Mouse (Mus musculus): ENCODE measurements at regions not wholly inside any gene's neighbourhood (a gene's known extent, or its start where the extent isn't known, plus 50 kb on each side); places are given as distances from the start of the nearest gene placed in this dataset.

DNA sequence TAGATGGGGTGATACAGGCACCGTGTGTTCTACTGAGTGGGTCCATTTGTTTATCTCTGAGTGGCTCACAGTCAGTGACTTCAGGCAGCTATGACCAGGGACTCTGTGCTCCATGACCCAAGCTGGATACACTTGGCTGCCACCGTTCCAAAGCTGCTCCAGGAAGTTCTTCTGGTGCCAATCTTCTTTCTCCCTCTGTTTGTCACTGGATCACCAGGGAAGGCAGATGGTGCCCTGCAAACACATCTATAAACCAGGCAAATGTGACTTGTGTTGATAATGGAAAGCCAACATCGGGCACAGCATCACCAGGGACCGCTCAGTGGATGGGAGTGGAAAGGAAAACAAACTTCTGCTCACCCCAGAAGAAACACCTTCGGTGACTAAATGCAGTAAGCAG is 428.3 kb downstream of the Prss52 start:
- TF ChIP-seq POLR2A (IDR thresholded peaks at IDR 0.05; ENCODE audit: control insufficient read depth, low read depth, low read length) (no peak), CTCF (IDR thresholded peaks at IDR 0.05; ENCODE audit: control insufficient read depth, insufficient read depth, insufficient replicate concordance, low read depth, low read length) (no peak)

Measured in testis, adult 2 months (tissue).